Mouse (Mus musculus): Measurements from ENCODE around the gene Gm17175. TPM values are rescaled to one million over a fixed set of nuclear protein-coding genes. Genes with fewer than 3 reads are reported as not detected.
"Not testable (repeated sequence)": the region's sequence is repeated elsewhere in the genome, so short reads cannot be mapped to it uniquely, and the experiment has no call there.

Gm17175 gene
- not detected for total RNA-seq (2021)
- long read RNA-seq, experiment 1 = 0 reads
- long read RNA-seq, experiment 2 = 0 reads

GRCm38 (mm10) chr14:51573963-51574362 is at the start of gene Gm17175:
Gene Gm17175, minus strand, starts transcription at chr14:51574063.
- not testable (repeated sequence) for DNase-seq

- no peak for DNase-seq
Measured at GRCm38 (mm10) chr14:51611210-51611609, 37.3 kb upstream of the Gm17175 start, which contains the start of gene Gm17078. Gene Gm17078, minus strand, starts transcription at chr14:51611310.

GRCm38 (mm10) chr14:51592039-51592438 is 18.2 kb upstream of the Gm17175 start, which contains the start of gene Gm17174:
Gene Gm17174, minus strand, starts transcription at chr14:51592139.
- not testable (repeated sequence) for DNase-seq

- no peak for DNase-seq
Measured at GRCm38 (mm10) chr14:51552490-51552889, 21.4 kb downstream of the Gm17175 start, which contains the start of gene Gm5622. Gene Gm5622, plus strand, starts transcription at chr14:51552790.

Other genes with a start within 250 kb of the Gm17175 start
- gene Gm7247, start 212.3 kb downstream of the Gm17175 start, total RNA-seq (2021) = not detected
- not detected for gene Vmn2r88, start 163.2 kb downstream of the Gm17175 start, total RNA-seq (2021)
- not detected for gene Vmn2r89, start 122.2 kb downstream of the Gm17175 start, total RNA-seq (2021)
- gene Gm5622, start 21.3 kb downstream of the Gm17175 start, total RNA-seq (2021) = not detected
- gene Gm17174, start 18.1 kb upstream of the Gm17175 start, total RNA-seq (2021) = not detected
- not detected for gene Gm17078, start 37.2 kb upstream of the Gm17175 start, total RNA-seq (2021)
- gene Gm4181, start 61.6 kb upstream of the Gm17175 start, total RNA-seq (2021) = not detected
- gene Gm17079, start 121.4 kb upstream of the Gm17175 start, total RNA-seq (2021) = not detected
- not detected for gene Gm5800, start 143.1 kb upstream of the Gm17175 start, total RNA-seq (2021)
- gene Ang4, start 199.5 kb upstream of the Gm17175 start, total RNA-seq (2021) = not detected
- gene AY358078, start 226.0 kb upstream of the Gm17175 start, total RNA-seq (2021) = not detected